Mouse (Mus musculus): ENCODE measurements around the gene Lsp1.

The Lsp1 gene

DNA sequence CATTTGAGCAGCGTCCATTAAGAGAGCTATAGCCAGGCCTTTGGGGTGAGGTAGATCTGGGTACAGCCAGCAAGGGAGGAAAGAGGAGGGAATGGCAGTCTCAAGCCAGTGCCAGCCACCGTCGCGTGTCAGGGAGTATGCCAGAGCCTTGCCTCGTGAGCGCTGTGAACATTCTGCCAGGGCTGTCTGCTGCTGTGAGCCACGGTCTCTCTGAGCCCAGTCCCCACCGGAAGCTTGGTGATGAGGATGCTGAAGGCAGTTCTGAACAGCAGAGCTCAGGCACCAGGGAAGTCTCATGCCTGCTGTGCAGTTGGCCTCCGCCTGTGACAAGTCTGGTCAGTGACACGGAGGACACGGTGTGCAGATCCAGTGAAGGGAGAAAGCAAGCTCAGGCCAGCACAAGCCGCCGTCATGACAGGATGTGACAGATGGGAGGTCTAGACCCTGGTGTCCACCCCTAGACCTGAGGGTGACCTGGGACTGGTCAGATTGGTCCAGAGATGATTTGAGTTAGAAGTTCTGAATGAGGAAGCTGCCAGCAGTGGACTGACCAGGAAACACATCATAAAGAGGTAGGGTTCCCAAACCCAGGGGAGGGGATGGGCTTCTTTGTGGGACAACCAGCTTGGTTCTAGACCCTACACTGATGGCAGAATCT is 16.3 kb downstream of the Lsp1 start:
- no peak for DNase-seq (ENCODE audit: low spot score)

DNA sequence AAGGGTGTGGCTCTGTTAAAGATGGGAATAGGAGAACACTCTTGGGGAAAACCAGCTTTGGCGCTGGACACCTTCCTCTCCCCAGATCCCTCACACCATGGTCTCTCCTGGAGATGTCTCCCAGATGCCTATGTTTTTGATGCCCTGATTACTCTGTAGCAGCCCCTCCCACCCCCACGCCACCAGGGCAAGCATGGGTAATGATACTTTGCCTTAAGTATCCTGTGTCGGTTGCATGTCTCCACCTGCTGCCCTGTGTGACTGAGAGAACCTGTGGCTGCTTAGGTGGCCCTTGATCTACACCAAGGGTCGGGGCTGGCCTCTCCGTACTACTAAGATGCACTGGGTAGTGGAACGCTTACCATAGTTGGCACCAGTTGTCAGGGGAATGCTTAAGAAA is 17.4 kb downstream of the Lsp1 start:
- DNase-seq (ENCODE audit: low spot score) = no peak

DNA sequence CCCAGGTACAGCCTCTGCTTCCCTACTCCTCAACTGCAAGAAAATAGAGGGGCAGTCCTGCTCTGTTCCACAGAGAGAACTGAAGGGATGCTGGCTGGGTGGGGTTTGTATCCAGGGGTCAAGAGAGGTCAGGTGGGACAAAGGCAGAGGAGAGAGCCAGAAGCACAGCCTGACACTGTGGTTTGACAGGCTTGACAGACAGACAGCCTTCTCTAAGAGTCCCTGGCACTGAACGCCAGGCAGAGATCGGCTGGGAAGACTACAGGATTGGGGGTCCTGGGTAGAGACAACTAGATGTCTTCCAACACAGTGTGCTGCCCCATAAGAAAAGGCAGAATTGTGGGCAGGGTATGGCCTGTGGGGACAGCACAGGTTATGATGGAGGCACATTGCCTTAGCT is 18.0 kb downstream of the Lsp1 start:
- no peak for DNase-seq (ENCODE audit: low spot score)

DNA sequence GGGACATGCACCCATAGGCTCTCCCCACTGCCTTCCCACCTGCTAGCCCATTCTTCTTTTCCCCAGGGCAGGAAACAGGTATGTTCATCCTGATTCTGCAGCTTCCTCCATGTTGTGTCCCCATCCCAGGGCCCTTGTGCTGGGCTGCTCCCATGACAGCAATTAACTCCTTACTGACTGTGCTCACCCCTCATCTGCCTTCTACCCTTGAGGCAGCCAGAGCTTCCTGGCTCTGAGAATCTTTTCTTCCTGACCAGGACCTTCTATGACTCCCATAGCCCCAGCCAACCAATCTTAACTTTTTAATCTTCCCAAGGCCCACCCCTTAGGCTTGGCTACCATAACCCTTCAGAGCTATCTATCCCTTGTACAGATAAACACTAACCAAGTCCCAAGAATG is 18.7 kb downstream of the Lsp1 start:
- DNase-seq (ENCODE audit: low spot score) = no peak

DNA sequence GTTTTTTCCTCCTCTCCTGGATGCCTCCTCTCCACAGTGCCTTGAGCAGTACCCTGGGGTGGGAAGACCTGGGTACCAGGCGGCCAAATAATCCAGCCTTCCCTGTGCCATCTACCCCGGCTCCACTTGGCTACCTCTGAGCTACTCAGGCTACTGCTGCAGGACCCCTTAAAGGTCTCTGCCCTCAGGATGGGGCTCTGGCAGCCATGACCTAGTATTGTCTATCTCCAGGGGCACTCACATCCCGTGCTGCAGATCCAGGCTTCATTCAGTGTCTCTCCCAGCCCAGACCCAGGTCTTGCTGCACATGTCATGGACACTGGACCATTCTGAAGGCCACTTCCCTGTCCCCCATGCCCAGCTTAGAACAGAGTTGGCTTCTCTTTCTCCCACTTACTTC is 19.3 kb downstream of the Lsp1 start:
- DNase-seq (ENCODE audit: low spot score) = no peak

DNA sequence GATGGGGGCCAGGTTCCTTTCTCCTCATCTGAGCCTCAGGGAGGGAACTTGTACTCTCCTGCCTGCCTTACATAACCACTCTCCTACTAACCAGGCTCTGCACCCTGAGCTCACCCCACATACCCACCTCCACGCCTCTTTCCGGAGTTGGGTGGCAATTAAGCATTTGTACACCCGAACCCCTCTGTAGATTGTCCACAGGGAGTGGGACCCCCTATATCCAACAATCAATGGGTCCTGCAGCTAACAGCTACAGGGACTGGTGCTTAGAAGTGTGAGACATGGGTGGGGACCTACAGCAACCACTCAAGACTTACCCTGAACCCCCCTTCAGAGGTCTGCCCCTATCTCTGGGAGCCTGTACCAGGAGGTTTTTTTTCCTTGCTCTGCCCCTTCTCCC is 20.1 kb downstream of the Lsp1 start:
- no peak for DNase-seq (ENCODE audit: low spot score)

DNA sequence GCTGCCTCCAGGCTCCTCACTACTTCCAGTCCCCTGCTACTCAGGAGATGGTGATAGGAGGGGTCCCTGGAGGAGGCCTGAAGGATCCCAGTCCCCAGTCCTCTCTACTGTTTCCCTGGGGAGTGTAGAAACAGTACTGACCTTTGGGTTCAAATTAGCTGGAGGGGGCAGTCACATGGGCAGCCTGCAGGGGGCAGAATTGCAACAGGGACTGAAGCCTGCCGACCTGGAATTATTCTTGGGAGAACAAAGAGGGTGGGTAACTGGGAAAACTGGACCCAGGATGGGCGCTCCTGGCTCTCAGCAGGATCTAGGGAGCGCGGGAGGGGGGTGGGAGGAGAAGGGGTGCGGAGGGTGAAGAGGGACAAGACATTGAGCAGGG is 20.6 kb downstream of the Lsp1 start:
- no peak for DNase-seq (ENCODE audit: low spot score)

DNA sequence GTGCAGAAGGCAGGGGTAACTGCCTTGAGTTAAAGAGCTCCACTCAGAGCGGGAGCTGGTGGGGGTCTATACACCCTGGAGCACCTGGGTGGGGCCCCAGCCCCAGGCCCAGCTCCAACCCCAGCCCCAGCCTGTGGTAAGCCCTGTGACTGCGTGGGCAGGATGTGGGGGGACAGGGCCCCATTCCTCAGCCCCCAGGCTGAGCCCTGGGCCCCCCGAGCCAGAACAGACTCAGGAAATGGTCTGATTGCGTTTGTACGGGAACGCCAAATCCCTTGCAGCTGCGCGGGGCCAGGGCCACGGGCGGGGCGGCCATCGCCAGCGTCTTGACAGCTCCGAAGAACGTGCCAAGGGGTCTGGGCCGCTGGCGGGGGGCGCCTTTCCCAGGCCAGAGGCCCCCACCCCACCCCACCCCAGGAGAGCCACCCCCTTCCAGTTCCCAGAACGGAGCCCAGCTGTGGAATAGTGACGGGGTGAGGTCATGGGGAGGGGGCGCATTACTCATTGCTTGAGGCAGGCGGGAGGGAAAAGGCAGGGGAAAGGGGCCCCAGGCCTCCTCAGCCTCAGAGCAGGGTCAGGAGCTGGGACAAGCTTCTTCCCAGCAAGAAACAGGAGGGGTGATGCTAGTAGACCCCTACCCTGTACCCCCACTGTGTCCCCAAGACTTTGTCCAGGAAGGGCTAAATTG is 21.1 kb downstream of the Lsp1 start:
- peak; percentile 41 for DNase-seq (ENCODE audit: low spot score)

DNA sequence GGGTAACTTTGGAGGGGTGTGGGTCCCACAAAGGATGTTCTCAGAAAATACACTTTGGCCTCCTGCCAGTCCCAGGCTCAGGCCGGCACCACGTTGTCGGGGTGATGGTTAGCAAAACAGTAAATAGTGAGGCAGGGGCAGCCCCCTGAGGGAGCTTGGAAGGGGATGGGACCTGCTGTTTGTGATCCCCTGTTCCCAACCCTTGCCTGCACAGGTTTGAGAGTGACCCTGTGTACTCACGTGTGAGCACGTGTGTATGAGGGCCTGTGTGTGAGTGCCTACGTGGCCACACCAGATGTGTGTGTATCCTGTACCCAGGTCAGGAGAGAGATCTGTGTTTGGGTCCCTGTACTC is 21.6 kb downstream of the Lsp1 start:
- no peak for DNase-seq (ENCODE audit: low spot score)

DNA sequence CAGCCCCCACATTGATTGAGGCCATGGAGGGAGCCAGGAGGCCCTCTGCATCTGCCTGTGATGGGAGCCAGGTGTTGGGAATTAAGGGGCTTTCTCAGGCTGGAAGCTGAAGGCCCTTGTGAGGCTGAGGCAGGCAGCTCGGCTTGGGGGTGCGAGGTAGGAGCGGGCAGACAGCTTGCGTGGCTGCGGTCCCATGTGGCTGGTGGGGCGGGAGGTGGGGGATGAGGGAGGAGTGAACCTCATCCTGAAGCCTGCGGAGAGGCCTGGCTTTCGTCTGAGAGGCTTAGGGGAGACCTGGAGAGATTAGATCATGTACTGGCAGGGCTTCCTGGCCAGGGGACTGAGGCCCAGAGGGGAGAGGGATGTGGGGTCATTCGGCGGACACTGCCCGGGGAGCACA is 22.5 kb downstream of the Lsp1 start:
- no peak for DNase-seq (ENCODE audit: low spot score)

DNA sequence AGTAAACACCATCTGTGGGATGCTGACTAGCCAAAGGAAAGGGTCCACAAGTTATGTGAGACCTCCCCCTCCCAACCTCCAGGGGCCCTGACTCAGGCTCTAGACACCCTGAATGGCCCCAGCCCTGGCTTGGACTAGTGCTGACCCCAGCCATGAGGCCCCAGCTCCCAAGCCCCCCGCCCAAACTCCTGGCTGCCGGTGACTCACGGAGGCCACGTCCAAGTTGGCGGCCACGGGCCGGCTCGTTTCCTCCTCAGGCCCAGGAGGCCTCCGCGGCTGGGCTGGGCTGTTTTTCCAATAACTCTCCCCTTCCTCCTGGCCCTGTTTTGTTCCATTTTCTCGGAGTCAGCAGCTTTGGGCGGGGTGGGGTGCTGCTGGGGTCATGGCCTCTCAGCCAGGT is 24.2 kb downstream of the Lsp1 start:
- DNase-seq (ENCODE audit: low spot score) = no peak

DNA sequence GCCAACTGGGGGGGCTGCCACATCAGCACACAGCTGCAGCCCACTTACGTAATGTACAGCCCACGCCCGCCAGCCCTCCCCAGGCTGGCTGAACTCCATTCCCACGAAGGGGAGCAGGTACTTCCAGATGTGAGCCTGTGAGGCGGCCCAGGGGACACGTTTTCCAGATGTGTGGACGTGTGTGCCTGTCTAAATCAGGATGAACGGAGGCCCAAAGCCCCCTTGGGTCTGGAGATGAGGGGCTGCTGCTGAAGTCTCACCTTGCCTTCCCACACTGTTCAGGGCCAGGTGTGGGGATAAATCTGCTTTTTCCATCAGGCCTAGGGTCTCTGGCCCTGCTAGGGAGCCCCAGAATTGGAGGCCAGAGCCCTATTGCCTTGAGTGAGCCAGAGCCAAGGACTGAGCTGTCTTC is 26.1 kb downstream of the Lsp1 start:
- no peak for DNase-seq (ENCODE audit: low spot score)

DNA sequence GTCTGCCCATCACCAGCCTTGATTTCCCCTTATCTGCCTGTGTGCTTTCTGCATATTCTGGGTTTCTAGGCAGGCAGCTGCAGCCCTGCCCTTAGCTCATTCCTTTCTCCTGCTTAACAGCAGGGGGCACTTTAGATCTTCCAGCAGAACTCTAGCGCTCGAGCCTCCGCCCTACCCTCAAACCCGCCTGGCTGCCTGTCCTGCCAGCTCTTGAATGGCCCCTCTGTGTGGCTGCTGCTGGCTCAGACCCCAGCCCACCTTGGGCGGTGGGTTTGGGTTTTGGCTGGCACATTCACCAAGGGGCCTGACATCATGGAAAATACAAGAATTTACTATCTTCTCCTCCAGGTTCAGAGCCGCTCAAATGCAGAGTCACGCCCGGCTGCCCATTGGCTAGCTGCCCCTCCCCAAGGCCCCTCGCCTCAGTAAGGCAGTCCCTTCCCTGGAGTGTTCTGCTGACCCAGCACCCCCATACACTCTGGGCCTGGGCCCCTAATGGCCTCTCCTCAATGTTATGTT is 26.8 kb downstream of the Lsp1 start:
- DNase-seq (ENCODE audit: low spot score) = no peak

DNA sequence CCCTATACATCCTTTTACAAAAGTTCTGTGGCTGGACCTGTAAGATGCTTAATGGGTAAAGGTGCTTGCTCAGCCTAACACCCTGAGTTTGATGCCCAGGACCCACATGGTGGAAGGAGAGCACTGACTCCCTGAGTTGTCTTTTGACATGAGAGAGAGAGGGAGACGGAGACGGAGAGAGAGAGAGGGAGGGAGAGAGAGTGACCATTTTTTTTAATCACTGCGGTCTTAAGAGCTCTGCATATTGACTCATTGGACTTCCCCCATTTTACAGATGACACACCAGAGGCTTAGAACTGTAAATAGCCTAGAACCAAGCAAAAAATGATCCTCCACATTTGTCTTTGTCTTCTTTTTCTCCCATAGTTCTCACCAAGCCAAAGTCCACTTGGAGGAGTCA is 27.4 kb downstream of the Lsp1 start:
- DNase-seq (ENCODE audit: low spot score) = no peak

DNA sequence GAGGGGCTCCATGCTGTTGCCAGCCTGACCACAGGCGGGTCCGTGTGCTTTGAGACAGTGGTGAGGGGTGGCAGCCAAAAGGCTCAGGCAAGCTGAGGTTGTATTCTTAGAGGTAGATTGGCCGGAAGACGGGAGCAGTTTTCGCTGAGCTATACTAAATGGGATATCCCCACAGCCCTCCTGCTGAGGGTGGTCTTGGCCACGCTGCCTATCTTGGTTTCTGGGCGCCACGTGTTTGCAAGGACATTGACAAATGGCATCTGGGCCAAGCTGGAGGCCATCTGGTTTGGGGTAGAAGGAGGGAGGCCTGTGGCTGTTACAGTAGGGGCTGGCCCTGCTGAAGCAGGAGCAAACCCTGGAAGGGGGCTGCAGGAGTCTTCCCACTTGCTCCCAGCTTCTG is 32.9 kb downstream of the Lsp1 start:
- no peak for DNase-seq (ENCODE audit: low spot score)

DNA sequence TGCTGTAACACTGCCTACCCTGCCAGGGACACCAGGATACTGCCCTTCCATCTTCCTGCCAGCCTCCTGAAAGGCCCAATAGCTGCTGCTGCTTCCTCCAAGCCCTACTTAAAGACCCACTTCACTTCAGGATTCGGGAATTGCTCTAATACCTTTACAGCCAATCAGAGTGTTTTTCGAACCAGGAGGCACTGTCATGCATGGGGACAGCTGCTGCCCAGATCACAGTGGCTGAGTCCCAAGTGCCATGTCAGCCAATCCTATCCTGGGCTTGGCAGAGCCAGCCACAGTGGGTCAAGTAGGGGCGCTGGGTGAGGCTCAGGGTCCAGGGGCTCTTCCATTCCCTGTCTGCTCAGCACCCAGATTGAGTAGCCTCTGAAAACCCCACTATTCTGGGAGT is 35.5 kb downstream of the Lsp1 start:
- DNase-seq (ENCODE audit: low spot score) = no peak

DNA sequence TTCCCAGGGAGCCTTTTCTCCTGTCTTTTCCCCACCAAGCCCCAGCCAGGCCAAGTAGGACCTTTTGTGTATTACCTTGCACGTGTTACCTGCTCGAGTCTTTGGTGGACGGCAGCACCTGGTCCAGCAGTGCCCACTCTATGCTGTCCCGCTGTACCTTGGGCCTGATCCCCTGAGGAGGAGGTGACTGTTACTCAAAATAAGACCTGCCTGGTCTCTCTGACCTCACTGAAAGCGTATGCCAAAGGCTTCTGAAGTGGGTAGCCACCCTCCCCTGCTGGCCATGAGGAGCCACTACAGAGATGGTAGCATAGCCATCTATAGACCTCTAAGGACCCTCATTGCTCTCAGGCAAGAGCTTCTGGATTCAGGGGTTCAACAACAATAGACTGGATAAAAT is 36.2 kb downstream of the Lsp1 start:
- DNase-seq (ENCODE audit: low spot score) = peak; percentile 12

DNA sequence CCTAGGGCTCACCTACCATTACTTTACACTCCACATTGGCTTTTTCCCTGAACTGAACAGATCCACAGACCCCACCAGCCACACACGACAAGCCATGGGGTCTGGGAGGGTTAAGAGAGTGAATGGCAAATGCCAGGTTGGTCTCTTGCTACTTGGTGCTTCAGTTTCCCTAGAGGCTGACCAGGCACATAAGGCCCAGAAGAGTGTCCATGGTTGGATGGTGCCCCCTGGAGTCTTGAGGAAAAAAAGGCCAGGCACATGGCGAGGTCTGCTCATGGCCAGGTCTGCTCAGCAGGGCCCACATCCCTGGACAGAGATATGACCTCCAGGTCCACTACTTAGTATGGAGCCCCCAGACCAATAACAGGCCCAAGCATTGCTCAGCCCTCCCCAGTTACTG is 37.2 kb downstream of the Lsp1 start:
- no peak for DNase-seq (ENCODE audit: low spot score)

DNA sequence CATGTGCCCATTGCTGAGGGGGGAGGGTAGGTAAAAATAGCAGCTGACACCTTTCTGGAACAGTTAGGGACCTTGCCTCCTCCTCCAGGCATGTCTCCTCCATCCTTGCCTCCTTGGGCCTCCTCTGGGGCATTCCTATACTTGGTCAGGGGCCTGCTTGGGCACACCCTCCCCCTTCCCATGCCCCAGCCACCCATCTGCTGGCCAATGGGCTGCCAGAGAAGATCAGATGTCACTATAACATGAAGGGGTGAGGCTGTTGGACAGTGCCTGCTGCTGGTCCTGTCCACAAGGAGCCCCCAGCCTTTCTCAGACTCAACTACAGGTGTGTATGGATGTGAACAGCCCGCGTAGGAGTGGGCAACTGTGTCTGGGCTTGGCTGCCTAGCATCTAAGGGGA is 38.0 kb downstream of the Lsp1 start, which contains the start of gene Tnnt3:
Gene Tnnt3, plus strand, starts transcription at position 262 of the 400 bp plus-strand sequence.
- no peak for DNase-seq (ENCODE audit: low spot score)

DNA sequence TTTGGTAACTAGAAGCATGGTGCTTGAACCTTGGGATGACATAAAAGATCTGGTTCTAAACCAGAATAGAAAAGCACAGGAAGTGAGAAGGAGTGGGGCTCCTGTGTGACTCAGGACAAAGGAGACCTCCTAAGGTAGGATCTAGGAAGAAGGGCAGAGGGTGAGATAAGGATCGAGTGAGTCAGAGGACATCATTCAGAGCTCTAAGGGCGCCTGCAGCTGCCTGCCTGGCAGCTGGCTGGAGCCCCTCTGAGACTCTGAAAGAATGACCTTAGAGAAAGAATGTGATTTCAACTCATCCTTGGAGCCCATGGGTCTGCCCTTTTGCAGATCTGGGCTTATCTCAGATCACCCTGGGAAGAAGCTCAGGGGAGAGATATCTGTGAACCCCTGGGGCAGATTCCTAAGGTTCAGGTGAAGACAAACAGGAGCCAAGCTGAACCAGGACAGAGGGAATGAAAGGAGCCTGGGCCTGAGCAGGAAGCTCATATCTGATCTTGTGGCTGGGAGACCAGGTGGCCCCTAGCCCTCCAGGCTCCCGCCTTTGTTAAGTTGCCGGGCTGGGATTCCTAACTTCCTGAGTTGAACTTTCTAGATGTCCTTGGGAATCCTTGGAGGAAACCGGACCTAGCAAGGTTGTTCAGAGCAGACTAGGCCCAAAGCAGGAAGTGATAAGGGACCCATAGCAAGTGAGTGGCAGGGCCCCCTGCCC is 38.6 kb downstream of the Lsp1 start:
- no peak for DNase-seq (ENCODE audit: low spot score)

DNA sequence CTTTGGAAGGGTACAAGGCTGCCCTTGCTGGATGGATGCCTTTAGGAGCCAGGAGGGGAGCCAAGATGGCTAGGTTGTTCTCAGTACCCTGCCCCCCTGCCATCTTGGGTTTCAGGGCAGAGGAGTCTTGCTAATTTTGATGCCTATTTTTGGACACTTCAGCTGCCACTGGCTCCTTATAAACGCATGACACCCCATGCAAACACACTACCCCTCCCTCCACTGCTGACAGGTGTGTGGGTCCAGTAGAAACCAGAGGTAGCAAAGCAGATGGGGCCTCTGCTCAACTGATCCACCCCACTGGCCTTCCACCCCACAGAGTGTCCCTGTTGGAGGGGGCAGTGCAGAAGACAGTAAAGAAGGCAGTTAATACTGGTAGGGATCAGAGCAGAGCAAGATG is 39.4 kb downstream of the Lsp1 start:
- no peak for DNase-seq (ENCODE audit: low spot score)

DNA sequence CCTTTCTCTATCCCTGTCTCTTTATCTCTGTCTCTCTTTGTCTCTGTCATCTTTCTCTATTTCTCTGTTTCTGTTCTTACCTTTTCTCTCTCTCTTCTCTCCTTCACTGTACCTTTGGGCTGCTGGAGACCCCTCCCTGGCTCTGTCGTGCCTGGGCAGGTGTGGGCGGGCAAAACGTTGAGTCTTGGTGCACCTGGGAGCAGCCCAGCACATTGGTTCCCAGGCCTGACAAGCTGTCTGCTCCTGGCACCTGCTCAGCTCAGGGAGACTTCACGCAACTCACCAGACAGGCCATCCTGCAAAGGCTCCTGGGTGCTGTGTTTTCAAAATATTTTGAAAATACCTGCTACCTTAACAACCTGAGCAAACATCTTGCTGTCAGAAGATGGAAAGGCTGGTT is 42.6 kb downstream of the Lsp1 start:
- no peak for DNase-seq (ENCODE audit: low spot score)

DNA sequence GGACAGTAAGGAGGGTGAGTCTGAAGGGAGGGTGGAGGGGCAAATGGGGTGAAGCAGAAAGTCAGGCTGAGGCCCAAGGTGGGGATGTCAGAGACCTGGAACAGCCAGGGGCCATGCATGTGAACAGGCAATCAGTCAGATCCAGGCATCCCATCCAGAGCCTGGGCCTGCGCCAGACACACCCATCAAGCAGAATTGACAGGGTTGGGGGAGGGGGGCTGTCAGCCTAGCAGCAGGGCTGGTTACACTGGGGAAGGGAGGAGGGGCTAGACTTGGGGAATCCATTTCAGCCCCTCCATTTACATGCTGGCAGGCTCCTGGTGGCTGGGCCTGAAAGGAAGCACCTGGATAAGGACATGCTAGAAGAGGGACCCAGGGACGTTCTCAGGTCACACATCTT is 45.3 kb downstream of the Lsp1 start:
- DNase-seq (ENCODE audit: low spot score) = no peak
